Mouse (Mus musculus) CH12.LX (cell line): ENCODE results near the gene Rasa4. TPM values are rescaled to one million over a fixed set of nuclear protein-coding genes. Genes with fewer than 3 reads are reported as not detected.

Experiments used
- DNase-seq: peaks from one replicate; pipeline ENCODE4 v3.0.0-alpha.2; 2013; ENCODE audit errors: extremely low read depth
- H3K27ac ChIP-seq: 2 replicates; pipeline ENCODE4 v1.5.1; 2012; ENCODE audit warnings: low read depth, mild to moderate bottlenecking, control low read depth, moderate library complexity; ENCODE audit not compliant: insufficient read depth
- H3K27me3 ChIP-seq: replicated peaks from 2 replicates; pipeline ENCODE3; 2012; ENCODE audit warnings: inconsistent platforms
- H3K36me3 ChIP-seq, 2 experiments: replicated peaks in 1 of 2; 2 replicates each; pipeline versions ENCODE3 to v1.6.1; 2012; ENCODE audit warnings: inconsistent platforms in 1 of 2, low read length in 1 of 2, mild to moderate bottlenecking in 1 of 2, mixed read lengths in 1 of 2, moderate library complexity in 1 of 2; ENCODE audit not compliant: control insufficient read depth in 1 of 2, insufficient read depth in 1 of 2
- H3K4me1 ChIP-seq, 2 experiments: 2 replicates each; pipeline ENCODE4 v1.6.1; 2012; ENCODE audit warnings: inconsistent platforms in 1 of 2, moderate library complexity in 1 of 2; ENCODE audit not compliant: insufficient read depth in 2 of 2, control insufficient read depth in 1 of 2
- H3K4me2 ChIP-seq: 2 replicates; pipeline ENCODE4 v1.6.1; 2012; ENCODE audit warnings: low read depth, mild to moderate bottlenecking, control low read depth; ENCODE audit not compliant: poor library complexity, insufficient read depth, severe bottlenecking
- H3K4me3 ChIP-seq, 3 experiments: fragments of 150-350 bp in 1 of 3; sonication (generic) in 1 of 3; replicated peaks in 1 of 3; 2 replicates each; pipeline versions ENCODE3 to v1.5.1; 2011 to 2012; ENCODE audit warnings: low read depth in 2 of 3, low read length in 2 of 3, mild to moderate bottlenecking in 2 of 3, moderate library complexity in 2 of 3, control low read depth in 1 of 3, improper control_type of control experiment in 1 of 3, inconsistent platforms in 1 of 3, mixed read lengths in 1 of 3; ENCODE audit not compliant: poor library complexity in 1 of 3
- H3K79me2 ChIP-seq: replicated peaks from 2 replicates; pipeline ENCODE4 v1.6.1; 2012; ENCODE audit warnings: mild to moderate bottlenecking, moderate library complexity; ENCODE audit not compliant: control insufficient read depth, poor library complexity, insufficient read depth, severe bottlenecking; ENCODE audit errors: extremely low read depth
- H3K9ac ChIP-seq: 2 replicates; pipeline ENCODE4 v1.6.1; 2012; ENCODE audit warnings: low read depth, mild to moderate bottlenecking, control low read depth, moderate library complexity; ENCODE audit not compliant: insufficient read depth
- H3K9me3 ChIP-seq: replicated peaks from 2 replicates; pipeline ENCODE3; 2012; ENCODE audit warnings: low read length, inconsistent platforms, mixed read lengths
- BHLHE40 ChIP-seq: IDR thresholded peaks from 2 replicates; pipeline ENCODE4 v1.6.1; 2011; ENCODE audit warnings: mild to moderate bottlenecking, low read depth, low read length, improper control_type of control experiment
- CHD1 ChIP-seq: IDR thresholded peaks from 2 replicates; pipeline ENCODE4 v1.6.1; 2012; ENCODE audit warnings: low read depth, low read length, improper control_type of control experiment, inconsistent platforms
- CTCF ChIP-seq, 2 experiments: IDR thresholded peaks in 1 of 2; conservative IDR thresholded peaks in 1 of 2; 2 replicates each; pipeline ENCODE4 v1.5.1; 2011 to 2012; ENCODE audit warnings: low read depth in 2 of 2, low read length in 2 of 2, improper control_type of control experiment in 1 of 2, inconsistent platforms in 1 of 2, mild to moderate bottlenecking in 1 of 2, moderate library complexity in 1 of 2
- GABPA ChIP-seq: IDR thresholded peaks from 2 replicates; pipeline ENCODE4 v1.6.1; 2012; ENCODE audit warnings: low read depth, low read length, improper control_type of control experiment, inconsistent platforms; ENCODE audit not compliant: insufficient replicate concordance
- MAX ChIP-seq: IDR thresholded peaks from 2 replicates; pipeline ENCODE4 v1.6.1; 2011; ENCODE audit warnings: low read length, improper control_type of control experiment
- MAZ ChIP-seq: IDR thresholded peaks from 2 replicates; pipeline ENCODE4 v1.6.1; 2012; ENCODE audit warnings: low read depth, mild to moderate bottlenecking, inconsistent platforms, low read length, improper control_type of control experiment, moderate library complexity
- MEF2A ChIP-seq: IDR thresholded peaks from 2 replicates; pipeline ENCODE4 v1.6.1; 2014; ENCODE audit warnings: low read depth, mild to moderate bottlenecking, inconsistent platforms, low read length, improper control_type of control experiment, borderline replicate concordance
- NRF1 ChIP-seq: IDR thresholded peaks from 2 replicates; pipeline ENCODE4 v1.6.1; 2014; ENCODE audit warnings: low read depth, mild to moderate bottlenecking, inconsistent platforms, low read length, improper control_type of control experiment, moderate library complexity
- RAD21 ChIP-seq: IDR thresholded peaks from 2 replicates; pipeline ENCODE4 v1.6.1; 2011; ENCODE audit warnings: low read depth, mild to moderate bottlenecking, low read length, improper control_type of control experiment, moderate library complexity
- RCOR1 ChIP-seq: conservative IDR thresholded peaks from 2 replicates; pipeline ENCODE4 v1.6.1; 2012; ENCODE audit warnings: low read depth, mild to moderate bottlenecking, inconsistent platforms, low read length, improper control_type of control experiment
- SMC3 ChIP-seq: IDR thresholded peaks from 2 replicates; pipeline ENCODE4 v1.6.1; 2011; ENCODE audit warnings: low read depth, low read length, improper control_type of control experiment
- dilution Hi-C: fragments of 300-500 bp; cut with MboI; formaldehyde crosslinking; loops from 2 replicates; pipeline ENCODE4 v1.14.3; 2020; ENCODE audit warnings: low sequenced_read_pairs; ENCODE audit not compliant: extremely low pct_unique_long_range_greater_than_20kb, extremely low pct_ligation_motif_present
- in situ Hi-C: fragments of 300-500 bp; cut with MboI; formaldehyde crosslinking; loops from 3 replicates; pipeline ENCODE4 v1.14.3; 2019; ENCODE audit warnings: low sequenced_read_pairs, low pct_ligation_motif_present, low pct_unique_long_range_greater_than_20kb, mixed read lengths
- polyA plus RNA-seq: library from polyadenylated mRNA; unstranded; fragments of >175 nt; gene quantifications from 2 replicates; pipeline ENCODE4 v1.2.1, GENCODE M21; 2012; ENCODE audit warnings: low read depth; ENCODE audit not compliant: insufficient read length
- total RNA-seq, 2 experiments: library from RNA; depleted of rRNA; stranded (reverse); fragments of 300-350 nt in 1 of 2; fragments of >200 nt in 1 of 2; gene quantifications; 2 replicates each; pipeline ENCODE4 v1.2.3; 2012 to 2014

Rasa4 gene
- total and polyA plus RNA-seq, 3 experiments, result 0.07 to 1.3 (median 0.16) TPM

DNA sequence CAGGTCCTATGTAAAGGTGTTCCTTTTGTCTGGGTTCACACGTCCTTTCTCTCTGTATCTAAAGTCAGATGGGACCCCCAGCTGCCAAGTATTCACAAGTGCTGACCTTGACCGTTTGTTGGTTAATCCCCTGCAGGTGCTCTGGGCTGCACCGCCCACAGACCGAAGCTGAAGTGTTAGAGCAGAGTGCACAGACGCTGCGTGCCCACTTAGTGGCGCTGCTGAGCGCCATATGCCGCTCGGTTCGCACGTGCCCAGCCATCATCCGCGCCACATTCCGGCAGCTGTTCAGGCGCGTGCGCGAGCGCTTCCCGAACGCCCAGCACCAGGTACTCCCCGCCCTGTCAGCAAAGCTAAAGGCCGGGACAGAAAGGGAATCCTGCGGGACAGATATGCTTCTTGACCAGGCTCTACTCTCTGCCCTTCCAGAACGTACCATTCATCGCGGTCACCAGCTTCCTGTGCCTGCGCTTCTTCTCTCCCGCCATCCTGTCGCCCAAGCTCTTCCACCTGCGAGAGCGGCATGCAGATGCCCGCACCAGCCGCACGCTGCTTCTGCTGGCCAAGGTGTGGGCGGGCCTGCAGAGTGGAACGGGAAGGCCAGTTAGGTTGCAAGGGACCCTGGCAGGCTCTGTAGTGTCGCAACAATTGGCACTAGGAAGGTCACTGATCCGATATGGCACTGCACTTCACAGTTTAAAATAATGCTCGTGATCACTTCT lies 18.5 kb downstream of the Rasa4 start:
- no peak overlapping the region for H3K4me3 ChIP-seq

DNA sequence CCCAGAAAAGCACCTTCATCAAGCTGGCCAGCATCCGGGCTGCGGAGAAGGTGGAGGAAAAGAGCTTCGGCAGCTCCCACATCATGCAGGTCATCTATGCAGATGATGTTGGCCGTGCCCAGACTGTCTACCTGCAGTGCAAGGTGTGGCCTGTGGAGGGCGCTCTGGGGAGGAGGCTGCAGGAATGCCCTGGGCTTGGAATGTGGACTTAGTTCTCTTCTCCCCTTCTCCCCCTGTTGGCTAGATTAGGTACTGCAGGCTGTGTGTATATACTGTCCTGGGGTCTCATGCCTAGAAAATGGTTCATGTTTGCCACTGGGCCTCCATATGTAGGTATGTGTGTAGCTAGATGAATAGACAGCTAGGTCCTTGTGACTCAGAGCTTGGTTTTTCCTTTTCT lies 20.8 kb downstream of the Rasa4 start:
- TF ChIP-seq SMC3 (no peak), CTCF (conservative IDR thresholded peaks at IDR 0.05 in 1 of 2, IDR thresholded peaks at IDR 0.05 in 1 of 2; ENCODE audit: low read depth in 2 of 2, low read length in 2 of 2) (peak; percentile 34 to 60; a peak in 3 of 4 replicates)
- Histone ChIP-seq H3K9me3 (peaks cover 9% of the 10 kb centered on the region), H3K79me2 (no peaks in the 10 kb centered on the region), H3K4me1 (peaks cover 2 to 8% of the 10 kb centered on the region in 2 experiments; a peak in 3 of 4 replicates), H3K27me3 (peaks cover 67% of the 10 kb centered on the region), H3K36me3 (no peaks in the 10 kb centered on the region), H3K27ac (no peak overlapping the region), H3K4me3 (no peak overlapping the region), H3K9ac (no peak overlapping the region), H3K4me2 (no peak overlapping the region)
- dilution Hi-C loops (no loop called here), in situ Hi-C loops (no loop called here)
- peak; percentile 37 for DNase-seq

More for the DNA sequence above, 18.5 kb downstream of the Rasa4 start:
- in situ Hi-C loops (no loop called here), dilution Hi-C loops (no loop called here)
- Histone ChIP-seq H3K4me2 (no peak overlapping the region), H3K4me1 (no peaks in the 10 kb centered on the region), H3K79me2 (no peaks in the 10 kb centered on the region), H3K27me3 (peaks cover 70% of the 10 kb centered on the region), H3K9me3 (peaks cover 9% of the 10 kb centered on the region), H3K27ac (no peak overlapping the region), H3K36me3 (no peaks in the 10 kb centered on the region), H3K9ac (no peak overlapping the region)
- no peak for DNase-seq
- TF ChIP-seq SMC3 (peak; percentile 61), MAX (peak; percentile 58; the same call in 1 of the 2 replicates), MEF2A (no peak), BHLHE40 (peak; percentile 97), CTCF (conservative IDR thresholded peaks at IDR 0.05 in 1 of 2, IDR thresholded peaks at IDR 0.05 in 1 of 2; ENCODE audit: low read depth in 2 of 2, low read length in 2 of 2) (peak; percentile 17 to 62; a peak in 2 of 4 replicates), RAD21 (peak; percentile 13), NRF1 (peak; percentile 64), MAZ (no peak)

DNA sequence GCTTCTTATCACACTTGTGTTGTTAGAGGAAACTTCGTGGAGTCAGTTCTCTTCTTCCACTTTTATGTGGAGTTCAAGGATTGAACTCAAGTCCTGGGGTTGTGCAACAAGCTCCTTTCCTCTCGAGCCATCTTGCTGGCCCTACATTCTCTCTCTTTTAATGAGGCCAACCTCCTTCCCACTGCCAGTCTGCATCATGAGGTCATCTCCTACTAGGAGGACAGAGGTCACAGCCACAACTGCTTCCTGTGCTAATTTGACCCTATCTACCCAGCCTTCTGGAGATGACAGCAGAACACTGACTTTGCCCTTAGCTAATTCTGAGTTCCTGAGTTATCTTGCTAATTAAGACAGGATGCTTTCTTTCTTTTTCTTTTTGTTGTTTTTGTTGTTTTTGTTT lies 24.8 kb downstream of the Rasa4 start:
- H3K4me3 ChIP-seq, result no peak overlapping the region
- in situ Hi-C loops (no loop called here), dilution Hi-C loops (no loop called here)
- no peak for DNase-seq
- no peaks in the 10 kb centered on the region for H3K36me3 ChIP-seq
- peaks cover 9% of the 10 kb centered on the region for H3K9me3 ChIP-seq
- peaks cover 2 to 9% of the 10 kb centered on the region in 2 experiments; a peak in 3 of 4 replicates for H3K4me1 ChIP-seq
- H3K79me2 ChIP-seq, result no peaks in the 10 kb centered on the region
- H3K9ac ChIP-seq, result no peak overlapping the region
- H3K27me3 ChIP-seq, result peaks cover 39% of the 10 kb centered on the region
- H3K4me2 ChIP-seq, result no peak overlapping the region
- H3K27ac ChIP-seq, result no peak overlapping the region
- TF ChIP-seq RCOR1, result no peak
- TF ChIP-seq GABPA, result no peak
- no peak for TF ChIP-seq CHD1
- no peak for TF ChIP-seq BHLHE40
